Mouse (Mus musculus) midbrain, postnatal 0 days (tissue): ENCODE data around the gene Mpv17l2. TPM values are rescaled to one million over a fixed set of nuclear protein-coding genes. Genes with fewer than 3 reads are reported as not detected.
A peak's percentile ranks its signal among the peaks of the same experiment; 100 is the strongest.

Experiments used
- ATAC-seq: fragments of 200-750 bp; cut with Nextera tagmentation; 2 replicates; pipeline ENCODE4 v1.8.0; 2017; ENCODE audit warnings: moderate number of reproducible peaks, mild to moderate bottlenecking, moderate TSS enrichment, moderate library complexity; ENCODE audit not compliant: low FRiP score
- DNase-seq: peaks from one replicate; pipeline ENCODE4 v3.0.0-alpha.2; 2015; ENCODE audit warnings: low spot score
- H3K27ac ChIP-seq: fragments of 300-500 bp; sonication (generic); 2 replicates; pipeline ENCODE4 v1.5.1; 2014; ENCODE audit warnings: low read depth, mild to moderate bottlenecking, low read length, mixed read lengths
- H3K27me3 ChIP-seq: fragments of 300-500 bp; sonication (generic); 2 replicates; pipeline ENCODE4 v1.6.1; 2014; ENCODE audit warnings: low read length, control low read depth, mixed read lengths; ENCODE audit not compliant: insufficient read depth
- H3K36me3 ChIP-seq: fragments of 300-500 bp; sonication (generic); 2 replicates; pipeline ENCODE4 v1.6.1; 2014; ENCODE audit warnings: low read length, control low read depth, mixed read lengths; ENCODE audit not compliant: insufficient read depth
- H3K4me1 ChIP-seq: fragments of 300-500 bp; sonication (generic); 2 replicates; pipeline ENCODE4 v1.6.1; 2014; ENCODE audit warnings: mild to moderate bottlenecking, control low read depth, antibody characterized with exemption, low read length, mixed read lengths; ENCODE audit not compliant: insufficient read depth
- H3K4me2 ChIP-seq: fragments of 300-500 bp; sonication (generic); 2 replicates; pipeline ENCODE4 v1.6.1; 2014; ENCODE audit warnings: low read depth, mild to moderate bottlenecking, low read length, mixed read lengths; ENCODE audit not compliant: poor library complexity, severe bottlenecking
- H3K4me3 ChIP-seq: fragments of 300-500 bp; sonication (generic); 2 replicates; pipeline ENCODE4 v1.5.1; 2014; ENCODE audit warnings: low read depth, mild to moderate bottlenecking, low read length, moderate library complexity
- H3K9ac ChIP-seq: fragments of 300-500 bp; sonication (generic); replicated peaks from 2 replicates; pipeline ENCODE4 v1.6.1; 2014; ENCODE audit warnings: mild to moderate bottlenecking, low read length, moderate library complexity, mixed read lengths; ENCODE audit not compliant: poor library complexity, severe bottlenecking
- H3K9me3 ChIP-seq: fragments of 300-500 bp; sonication (generic); 2 replicates; pipeline ENCODE4 v1.6.1; 2016; ENCODE audit warnings: low read length, control low read depth
- CTCF ChIP-seq: IDR thresholded peaks from 2 replicates; pipeline ENCODE4 v1.5.1; 2016; ENCODE audit warnings: antibody characterized with exemption, mild to moderate bottlenecking
- WGBS: fragments of 180-500 bp; shearing (Covaris S2); extraction: QIAGEN DNeasy Blood & Tissue Kit; methylation state at CpG from one replicate; pipeline ENCODE4 v1.1.7; 2014; 5-methylcytosine and 5-hydroxymethylcytosine counted together
- polyA plus RNA-seq: library from polyadenylated mRNA; unstranded; fragments of >200 nt; fragmentation: Nextera tagmentation; extraction: Ambion mirVana; gene quantifications from 2 replicates; pipeline ENCODE4 v1.2.1, GENCODE M21; 2015
- total RNA-seq: library from RNA; depleted of rRNA; stranded (reverse); fragments of >200 nt; gene quantifications from 2 replicates; pipeline ENCODE4 v1.2.3, GENCODE M21; 2014; rRNA removed

Mpv17l2 gene
- total RNA-seq (27.8 and 29.2 TPM in 2 replicates), polyA plus RNA-seq (43.7 and 45.8 TPM in 2 replicates)

- ATAC-seq (peak; percentile 93), DNase-seq (peak; percentile 99)
- H3K27ac ChIP-seq: peak within 1 kb of the TSS; percentile 71
- under 1% methylated on average over 47 of the region's 55 CpGs for WGBS
- H3K36me3 ChIP-seq: peaks cover 29% of the 10 kb centered on the region
- peak within 1 kb of the TSS; percentile 98 for H3K4me2 ChIP-seq
- H3K27me3 ChIP-seq: 0 out of 2 replicates have a peak, but pooled peaks cover 1% of the 10 kb centered on the region
- peak within 1 kb of the TSS; percentile 73 for H3K9ac ChIP-seq
- H3K4me3 ChIP-seq: peak within 1 kb of the TSS; percentile 66
- H3K4me1 ChIP-seq: peaks cover 9% of the 10 kb centered on the region; the same call in 1 of the 2 replicates
- TF ChIP-seq CTCF: no peak
- H3K9me3 ChIP-seq: no peaks in the 10 kb centered on the region
These were observed at the start of gene Mpv17l2 for GRCm38 (mm10) chr8:70760775-70761406. Mpv17l2 (minus strand) TSS chr8:70760946.

- 81% methylated on average over 8 of the region's 8 CpGs for WGBS
- ATAC-seq: no peak
- Histone ChIP-seq H3K9me3 (no peaks in the 10 kb centered on the region), H3K27ac (no peak overlapping the region), H3K4me1 (no peaks in the 10 kb centered on the region), H3K36me3 (no peaks in the 10 kb centered on the region), H3K9ac (no peak overlapping the region), H3K4me3 (no peak overlapping the region), H3K27me3 (peaks cover 3% of the 10 kb centered on the region; the same call in 1 of the 2 replicates), H3K4me2 (no peak overlapping the region)
- no peak for TF ChIP-seq CTCF
- DNase-seq: no peak
These were observed 48.4 kb upstream of the Mpv17l2 start for GRCm38 (mm10) chr8:70808955-70809701.

- Histone ChIP-seq H3K27me3 (peaks cover 11% of the 10 kb centered on the region), H3K4me3 (no peak within 1 kb of the TSS), H3K4me2 (no peak within 1 kb of the TSS), H3K9me3 (no peaks in the 10 kb centered on the region), H3K9ac (no peak within 1 kb of the TSS), H3K36me3 (no peaks in the 10 kb centered on the region), H3K4me1 (no peaks in the 10 kb centered on the region), H3K27ac (no peak within 1 kb of the TSS)
- DNase-seq: no peak
- WGBS: 66% methylated on average over 5 of the region's 5 CpGs
- ATAC-seq: no peak
- TF ChIP-seq CTCF: no peak
These were observed 47.5 kb upstream of the Mpv17l2 start, which contains the start of gene Il12rb1 for GRCm38 (mm10) chr8:70808239-70808638. Il12rb1 (plus strand) TSS chr8:70808449.

- no peaks in the 10 kb centered on the region for H3K9me3 ChIP-seq
- 46% methylated on average over 1 of the region's 1 CpGs for WGBS
These were observed 46.6 kb upstream of the Mpv17l2 start for GRCm38 (mm10) chr8:70807304-70807703.

GRCm38 (mm10) chr8:70806541-70806940 lies 45.8 kb upstream of the Mpv17l2 start:
- H3K9ac ChIP-seq: no peak overlapping the region
- H3K4me2 ChIP-seq: no peak overlapping the region
- no peak overlapping the region for H3K4me3 ChIP-seq
- H3K36me3 ChIP-seq: no peaks in the 10 kb centered on the region
- peaks cover 14% of the 10 kb centered on the region for H3K27me3 ChIP-seq
- DNase-seq: no peak
- H3K9me3 ChIP-seq: no peaks in the 10 kb centered on the region
- no peak for ATAC-seq
- no peak overlapping the region for H3K27ac ChIP-seq
- WGBS: 87% methylated on average over 4 of the region's 4 CpGs
- TF ChIP-seq CTCF: no peak
- H3K4me1 ChIP-seq: no peaks in the 10 kb centered on the region

More at GRCm38 (mm10) chr8:70807304-70807703, 46.6 kb upstream of the Mpv17l2 start:
- H3K36me3 ChIP-seq: no peaks in the 10 kb centered on the region
- H3K4me2 ChIP-seq: no peak overlapping the region
- no peaks in the 10 kb centered on the region for H3K4me1 ChIP-seq
- ATAC-seq (no peak), DNase-seq (no peak)
- no peak overlapping the region for H3K27ac ChIP-seq
- H3K27me3 ChIP-seq: peaks cover 14% of the 10 kb centered on the region
- TF ChIP-seq CTCF: no peak
- no peak overlapping the region for H3K9ac ChIP-seq
- H3K4me3 ChIP-seq: no peak overlapping the region
